Mouse (Mus musculus) right cerebral cortex, postnatal 36 days (tissue): ENCODE data around the gene Rps15.

ENCODE experiments used
- DNase-seq, 2 experiments: peaks; one replicate each; pipeline ENCODE4 v3.0.0; 2022; ENCODE audit warnings: low spot score in 2 of 2, mixed read lengths in 1 of 2

Rps15 gene

DNA sequence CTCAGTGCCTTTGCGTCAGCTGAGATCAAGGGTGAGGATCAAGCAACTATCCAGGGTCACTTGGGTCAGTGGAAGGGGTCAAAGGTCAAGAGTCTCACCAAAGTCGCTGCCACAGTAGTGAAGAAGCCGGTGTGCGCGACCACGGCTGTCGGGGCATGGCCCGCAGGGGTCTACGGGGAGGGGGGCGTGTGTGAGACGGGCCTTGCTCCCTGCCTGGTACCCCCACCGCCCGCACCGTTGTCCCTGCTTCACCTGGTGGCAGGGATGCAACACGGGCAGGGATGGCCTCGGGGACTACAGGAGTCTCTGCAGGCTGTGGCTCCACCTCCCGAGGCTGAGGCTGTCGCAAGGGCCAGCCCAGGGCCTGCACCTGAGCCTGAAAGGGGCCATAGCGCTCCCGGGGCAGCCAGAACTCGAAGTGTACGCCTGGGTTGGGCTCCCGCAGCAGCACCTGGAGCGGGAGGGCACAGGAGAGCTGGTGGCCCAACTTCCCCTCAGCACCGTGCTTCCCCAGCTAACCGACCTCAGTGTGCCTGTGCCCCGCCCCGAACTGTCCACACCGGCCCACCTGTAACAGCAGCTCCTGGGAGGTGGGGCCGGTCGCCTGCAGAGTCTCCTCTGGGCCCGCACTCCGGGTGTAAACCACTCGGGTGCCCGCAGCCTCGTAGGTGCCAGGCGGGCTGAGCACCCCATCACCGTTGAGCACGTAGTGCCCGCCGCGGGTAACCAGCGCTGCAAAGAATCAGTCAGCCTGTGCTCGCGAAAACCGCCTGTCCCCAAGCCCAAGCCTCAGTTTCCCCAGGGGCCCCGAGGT is 49.4 kb downstream of the Rps15 start:
- no peak for DNase-seq

GRCm38 (mm10) chr10:80342305-80342748 is 50.1 kb downstream of the Rps15 start:
- DNase-seq = no peak

- DNase-seq = no peak
Observed at GRCm38 (mm10) chr10:80342749-80343424, 50.6 kb downstream of the Rps15 start.

- DNase-seq = no peak
Observed at GRCm38 (mm10) chr10:80343425-80343895, 51.2 kb downstream of the Rps15 start.
